Mouse (Mus musculus) B cell, adult (primary cell): ENCODE data around the gene Osr1. TPM values are rescaled to one million over a fixed set of nuclear protein-coding genes. Genes with fewer than 3 reads are reported as not detected.

ENCODE experiments used
- total RNA-seq: library from RNA; stranded (reverse); gene quantifications from 4 replicates; pipeline ENCODE4 v1.2.4, GENCODE M21; 2023; ENCODE audit not compliant: inconsistent age

The Osr1 gene
- total RNA-seq, result 0.32 TPM in 1 of 4 replicates, not detected in the others

DNA sequence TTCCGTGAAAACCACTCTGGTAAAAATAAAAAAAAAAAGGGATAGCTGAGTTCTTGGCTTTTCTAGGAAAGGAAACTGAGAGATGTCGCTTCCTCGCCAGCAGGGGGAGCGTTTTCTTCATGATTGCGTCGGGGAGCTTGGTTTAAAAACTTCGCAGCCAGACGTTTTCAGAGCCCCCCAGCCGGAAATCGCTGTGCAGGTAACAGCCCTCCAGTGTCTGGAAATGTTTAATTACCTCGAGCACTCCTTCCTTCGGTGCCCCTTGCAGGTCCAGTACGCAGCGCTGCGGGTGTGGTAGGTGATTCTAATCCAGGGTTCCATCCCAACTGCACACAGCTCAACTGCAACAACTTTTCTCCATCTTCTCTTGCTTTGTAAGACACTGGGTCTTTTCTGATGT is at the start of gene Osr1:
Gene Osr1, plus strand, starts transcription at position 146 of the 400 bp plus-strand sequence.

